Mouse (Mus musculus) mouse embryonic stem cell (cell line): ENCODE measurements at regions not wholly inside any gene's neighbourhood (a gene's known extent, or its start where the extent isn't known, plus 50 kb on each side); places are given as distances from the start of the nearest gene placed in this dataset.
"Not testable (repeated sequence)": the region's sequence is repeated elsewhere in the genome, so short reads cannot be mapped to it uniquely, and the experiment has no call there.

Experiments used
- in situ Hi-C, 2 experiments: fragments of 300-500 bp; cut with MboI; formaldehyde crosslinking; loops; 1 replicate in 1 of 2; 3 replicates in 1 of 2; pipeline ENCODE4 v1.14.3; 2019 to 2020; ENCODE audit warnings: low sequenced_read_pairs in 2 of 2, low pct_unique_long_range_greater_than_20kb in 1 of 2, mixed read lengths in 1 of 2; ENCODE audit not compliant: unreplicated experiment in 1 of 2

GRCm38 (mm10) chr1:73633071-73633470 lies 491.2 kb downstream of the Tns1 start:
- in situ Hi-C loops, result loop anchor here in 1 of 2 experiments (25.0 kb wide), 1 partner anchor 771 kb away; the partner anchor contains the start of gene Igfbp5

GRCm38 (mm10) chr1:73630363-73630762 lies 493.9 kb downstream of the Tns1 start:
- in situ Hi-C loops, result loop anchor here in 1 of 2 experiments (25.0 kb wide), 1 partner anchor 768 kb away; the partner anchor contains the start of gene Igfbp5

DNA sequence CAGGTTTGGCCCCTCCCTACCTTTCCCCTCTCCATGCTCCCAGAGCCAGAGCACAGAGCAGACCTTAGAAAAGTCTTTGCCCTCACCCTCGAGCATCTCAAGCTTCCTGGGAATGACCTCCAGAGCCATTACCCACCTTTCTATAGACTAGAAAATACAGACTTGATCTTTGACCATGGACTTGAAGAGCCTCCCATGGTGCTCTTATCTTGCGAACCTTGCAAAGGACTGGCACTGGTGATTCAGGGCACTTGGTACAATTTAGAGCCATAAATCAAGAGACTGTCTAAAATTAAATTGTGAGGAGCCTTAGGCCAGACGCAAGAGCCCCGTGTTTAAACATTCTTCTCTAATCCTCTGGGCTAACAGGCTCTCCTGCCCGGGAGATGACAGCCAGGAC lies 498.9 kb downstream of the Tns1 start:
- in situ Hi-C loops, result loop anchor here in 1 of 2 experiments (25.0 kb wide), 1 partner anchor 763 kb away; the partner anchor contains the start of gene Igfbp5

DNA sequence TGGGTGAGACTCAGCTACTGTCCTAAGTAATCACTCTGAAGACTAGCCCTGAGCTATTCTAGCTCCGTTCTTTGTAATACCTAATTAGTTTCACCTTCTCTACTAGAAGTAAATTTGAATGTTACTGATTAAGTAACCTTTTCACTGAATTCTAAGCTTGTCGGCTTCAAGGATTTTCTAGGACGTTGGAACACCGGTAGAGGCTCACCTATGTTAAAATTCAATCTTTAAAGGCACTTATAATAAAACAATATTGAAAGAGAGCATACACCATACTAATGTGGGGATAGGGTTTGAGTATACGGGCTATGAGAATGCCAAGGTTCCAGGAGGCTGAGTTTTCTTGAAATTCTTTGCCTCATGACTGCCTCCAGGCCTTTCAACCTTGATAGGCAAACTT lies 503.1 kb downstream of the Tns1 start:
- in situ Hi-C loops, result not testable (repeated sequence)

GRCm38 (mm10) chr1:73618551-73619170 lies 505.6 kb downstream of the Tns1 start:
- in situ Hi-C loops, result no loop called here

DNA sequence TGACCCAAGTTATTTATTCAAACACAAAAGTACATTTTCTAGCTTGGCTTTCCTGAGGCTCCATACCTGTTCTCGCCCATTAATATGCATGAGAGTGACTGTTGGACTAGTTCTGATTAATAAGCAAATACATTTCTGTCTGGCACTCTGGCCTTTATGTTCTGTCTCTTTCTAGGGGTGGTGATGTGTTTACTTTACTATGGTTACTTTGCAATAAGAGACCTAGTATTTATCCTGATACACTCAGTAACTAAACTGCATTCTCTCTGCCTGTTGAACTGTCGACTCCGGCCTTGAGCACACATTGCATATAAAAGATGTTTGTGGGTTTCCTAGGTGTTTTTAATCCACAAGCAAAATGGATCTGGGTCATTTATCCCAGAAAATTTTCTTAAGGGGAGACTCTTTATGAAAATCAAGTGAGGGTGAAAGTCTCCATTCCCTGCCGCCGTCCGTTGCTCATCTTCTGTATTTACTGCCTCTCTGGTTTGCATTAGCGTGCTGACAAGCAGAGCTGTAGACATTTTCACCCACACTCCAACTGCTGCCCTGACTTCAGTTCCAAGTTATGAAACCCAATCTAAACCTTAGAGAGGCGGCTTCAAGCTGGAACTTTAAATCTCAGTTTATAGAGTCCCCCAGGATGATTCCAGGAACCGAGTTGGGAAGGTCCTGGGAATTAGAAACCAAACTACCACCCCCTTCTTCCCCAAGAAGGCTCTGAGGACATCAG lies 530.4 kb downstream of the Tns1 start:
- in situ Hi-C loops, result no loop called here

DNA sequence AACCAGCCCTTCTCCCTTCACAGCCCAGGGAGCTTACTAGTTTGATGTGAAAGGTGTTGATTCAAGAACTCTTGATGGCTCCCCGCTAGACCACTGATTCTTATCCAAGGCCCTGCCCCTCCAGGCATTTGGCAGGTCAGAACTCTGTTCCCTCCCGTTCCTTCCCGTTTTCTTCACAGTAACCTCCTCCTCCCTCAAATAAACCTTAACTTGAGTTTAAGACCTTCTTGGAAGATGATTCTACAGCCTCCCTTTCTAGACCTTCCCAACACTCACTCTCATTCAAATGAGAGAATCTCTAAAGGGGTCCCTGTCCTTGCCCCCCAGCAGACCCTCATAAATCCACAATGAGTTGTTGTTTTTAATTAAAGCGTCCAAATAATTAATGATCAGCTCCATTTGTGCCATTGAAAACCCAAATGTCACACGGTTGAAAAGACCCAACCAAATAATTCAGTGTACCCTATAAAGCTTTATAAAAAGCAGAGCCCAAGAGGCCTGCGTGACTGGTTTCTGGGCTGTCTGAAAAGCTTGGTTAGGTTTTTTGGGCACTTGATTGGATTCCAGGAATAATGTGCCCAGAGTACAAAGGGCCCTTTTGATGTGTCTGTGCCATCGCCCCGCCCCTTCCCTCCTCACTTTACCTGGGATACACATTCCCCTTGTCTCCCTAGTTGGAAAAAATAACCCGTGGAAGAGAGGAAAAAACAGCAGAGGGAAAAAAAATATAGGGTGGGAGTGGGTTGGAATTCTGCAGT lies 532.7 kb downstream of the Tns1 start:
- in situ Hi-C loops, result no loop called here

DNA sequence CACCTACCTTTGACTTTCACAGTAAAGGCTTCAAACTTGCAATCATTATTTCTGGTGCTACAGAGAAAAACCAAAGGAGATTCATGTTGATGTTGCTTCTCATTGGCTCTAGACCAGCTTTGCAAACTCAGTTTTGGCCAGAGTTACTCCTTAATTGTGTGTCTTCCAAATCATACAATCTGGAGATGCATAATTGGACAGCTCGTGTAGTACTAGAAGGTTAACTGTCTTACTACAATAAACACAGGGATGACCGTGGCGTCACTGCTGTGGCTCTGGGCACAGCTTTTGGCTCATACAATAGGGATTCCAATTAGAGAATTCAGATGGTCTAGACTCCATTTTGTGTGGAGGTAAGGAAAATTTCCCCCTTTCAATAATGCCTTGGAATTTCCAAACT lies 544.6 kb downstream of the Tns1 start:
- in situ Hi-C loops, result no loop called here

DNA sequence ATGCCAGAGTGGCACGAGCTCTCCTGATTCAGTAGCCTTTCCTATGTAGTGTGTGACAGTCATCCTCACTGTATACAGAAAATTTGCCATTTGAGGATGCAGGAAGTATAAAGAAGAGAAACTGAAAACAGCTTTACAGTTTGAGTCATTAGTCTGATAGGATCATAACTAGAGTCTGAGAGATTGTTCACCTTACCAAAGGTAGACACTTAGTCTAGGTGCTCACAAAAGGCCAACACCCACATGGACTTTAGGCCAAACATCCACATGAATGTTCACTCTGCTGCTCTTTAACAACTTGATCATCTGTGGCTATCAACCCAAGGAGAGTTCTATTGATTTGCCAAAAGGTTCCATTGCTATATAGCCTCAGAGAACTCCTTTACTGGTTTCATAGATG lies 547.2 kb downstream of the Tns1 start:
- in situ Hi-C loops, result no loop called here

- in situ Hi-C loops, result no loop called here
These were observed 548.6 kb downstream of the Tns1 start for GRCm38 (mm10) chr1:73575694-73576093.

DNA sequence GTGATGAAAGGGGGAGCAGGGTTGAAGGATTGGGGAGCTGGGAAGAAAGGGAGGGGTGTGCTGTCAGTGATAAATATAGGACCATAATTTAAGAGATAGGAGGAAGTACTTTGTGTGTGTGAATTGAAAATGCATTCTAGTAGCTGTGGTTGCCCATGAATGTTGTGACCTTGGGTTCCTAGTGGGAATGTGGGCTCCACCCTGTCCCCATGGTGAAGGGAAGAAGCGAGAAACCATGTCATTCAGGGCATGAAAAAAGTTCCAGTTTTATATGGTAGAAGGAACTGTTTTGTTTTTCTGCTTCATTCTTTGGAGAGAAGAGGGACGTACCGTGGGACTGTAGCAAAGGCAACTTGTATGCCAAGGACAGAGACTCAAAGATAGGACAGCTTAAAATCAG lies 553.3 kb downstream of the Tns1 start:
- in situ Hi-C loops, result no loop called here

DNA sequence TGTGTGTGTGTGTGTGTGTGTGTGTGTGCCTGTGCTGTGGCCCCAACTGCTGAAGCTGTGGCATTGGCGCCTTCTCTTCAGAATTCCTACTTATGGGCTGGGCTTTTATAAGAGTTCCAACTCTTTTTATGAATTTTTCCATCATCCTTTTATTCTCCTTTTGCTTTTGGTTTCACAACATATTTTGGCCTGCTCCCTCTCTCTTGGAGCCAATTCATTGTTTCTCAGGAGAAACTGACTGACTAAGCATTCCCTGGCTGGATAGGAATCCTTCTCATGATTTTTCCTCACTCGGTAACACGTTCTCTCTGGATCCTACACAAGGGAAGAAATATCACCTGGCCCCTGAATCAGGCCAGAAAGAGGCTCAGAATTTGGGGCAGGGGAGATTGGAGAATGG lies 551.1 kb upstream of the Tnp1 start:
- in situ Hi-C loops, result no loop called here

GRCm38 (mm10) chr1:73560594-73560993 lies 544.9 kb upstream of the Tnp1 start:
- in situ Hi-C loops, result no loop called here

- in situ Hi-C loops, result no loop called here
These were observed 532.2 kb upstream of the Tnp1 start for GRCm38 (mm10) chr1:73547877-73548276.

DNA sequence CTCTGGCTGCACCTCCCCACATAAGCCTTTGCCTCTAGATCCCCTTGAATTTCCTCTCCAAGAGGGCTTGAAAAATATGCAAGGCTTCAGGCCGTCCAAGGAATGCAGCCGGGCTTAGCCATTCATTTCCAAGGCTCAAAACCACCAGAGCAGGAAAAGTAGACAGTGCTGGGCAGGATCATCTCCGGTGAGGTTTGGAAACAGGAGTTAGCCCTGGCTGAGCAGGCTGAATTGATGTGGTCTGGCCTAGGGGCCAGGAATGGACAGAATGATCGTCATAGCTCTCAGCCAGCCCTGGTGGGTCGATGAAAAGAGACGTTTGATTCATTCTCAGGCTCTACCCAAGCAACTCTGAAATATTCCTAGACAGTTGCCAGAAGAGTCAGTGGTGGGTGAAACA lies 529.7 kb upstream of the Tnp1 start:
- in situ Hi-C loops, result no loop called here

- in situ Hi-C loops, result no loop called here
These were observed 525.7 kb upstream of the Tnp1 start for GRCm38 (mm10) chr1:73541371-73541770.

DNA sequence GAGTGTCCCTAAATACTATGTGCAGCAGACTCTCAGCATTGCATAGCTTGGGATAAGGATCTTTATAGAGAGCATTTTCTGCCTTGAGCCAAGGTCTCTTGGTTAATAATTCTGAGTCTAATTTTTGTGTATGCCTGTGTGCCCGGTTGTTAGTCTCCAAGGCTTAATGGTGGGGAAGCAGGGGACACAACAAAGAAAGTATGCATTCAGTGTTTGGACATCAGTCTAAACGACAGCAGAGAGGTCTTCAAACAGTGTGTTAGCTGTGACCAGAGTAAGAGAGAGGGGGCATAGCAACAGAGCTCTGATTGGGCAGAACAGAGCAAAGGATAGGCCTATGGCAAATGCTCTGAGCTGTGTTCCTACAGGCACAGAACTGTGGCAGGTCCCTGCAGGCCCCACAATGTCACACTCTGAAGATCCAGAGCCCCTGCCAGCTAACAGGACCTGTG lies 522.7 kb upstream of the Tnp1 start:
- in situ Hi-C loops, result no loop called here

GRCm38 (mm10) chr1:73535726-73536265 lies 520.1 kb upstream of the Tnp1 start:
- in situ Hi-C loops, result no loop called here

GRCm38 (mm10) chr1:73533526-73533925 lies 517.8 kb upstream of the Tnp1 start:
- in situ Hi-C loops, result no loop called here
